Mouse (Mus musculus) midbrain, embryonic 13.5 days (tissue): ENCODE results near the gene Spag7. TPM values are rescaled to one million over a fixed set of nuclear protein-coding genes. Genes with fewer than 3 reads are reported as not detected.

Source experiments
- ATAC-seq: fragments of 200-750 bp; cut with Nextera tagmentation; 2 replicates; pipeline ENCODE4 v1.8.0; 2017; ENCODE audit warnings: mild to moderate bottlenecking, moderate TSS enrichment, moderate library complexity
- H3K27ac ChIP-seq: fragments of 300-500 bp; sonication (generic); 2 replicates; pipeline ENCODE4 v1.5.1; 2015; ENCODE audit warnings: inconsistent platforms, mild to moderate bottlenecking, moderate library complexity
- H3K27me3 ChIP-seq: fragments of 300-500 bp; sonication (generic); 2 replicates; pipeline ENCODE4 v1.6.1; 2015; ENCODE audit warnings: mild to moderate bottlenecking, inconsistent platforms
- H3K36me3 ChIP-seq: fragments of 300-500 bp; sonication (generic); 2 replicates; pipeline ENCODE4 v1.6.1; 2015; ENCODE audit warnings: mild to moderate bottlenecking, inconsistent platforms
- H3K4me1 ChIP-seq: fragments of 300-500 bp; sonication (generic); replicated peaks from 2 replicates; pipeline ENCODE4 v1.6.1; 2015; ENCODE audit warnings: inconsistent platforms
- H3K4me2 ChIP-seq: fragments of 300-500 bp; sonication (generic); replicated peaks from 2 replicates; pipeline ENCODE4 v1.6.1; 2015; ENCODE audit warnings: moderate library complexity, mild to moderate bottlenecking, inconsistent platforms
- H3K4me3 ChIP-seq: fragments of 300-500 bp; sonication (generic); replicated peaks from 2 replicates; pipeline ENCODE4 v1.5.1; 2015; ENCODE audit warnings: mild to moderate bottlenecking, inconsistent platforms
- H3K9ac ChIP-seq: fragments of 300-500 bp; sonication (generic); replicated peaks from 2 replicates; pipeline ENCODE4 v1.6.1; 2015; ENCODE audit warnings: mild to moderate bottlenecking, inconsistent platforms
- H3K9me3 ChIP-seq: fragments of 300-500 bp; sonication (generic); 2 replicates; pipeline ENCODE4 v1.6.1; 2016; ENCODE audit warnings: mild to moderate bottlenecking, inconsistent platforms
- WGBS: fragments of 180-500 bp; shearing (Covaris S2); methylation state at CpG from one replicate; pipeline ENCODE4 v1.1.7; 2015; 5-methylcytosine and 5-hydroxymethylcytosine counted together
- polyA plus RNA-seq: library from polyadenylated mRNA; unstranded; fragments of >200 nt; fragmentation: Nextera tagmentation; extraction: Ambion mirVana; gene quantifications from 2 replicates; pipeline ENCODE4 v1.2.1, GENCODE M21; 2015

Gene Spag7
- polyA plus RNA-seq, 1 experiment from 2014 or later: 180 TPM

GRCm38 (mm10) chr11:70663957-70664356 lies 5.3 kb downstream of the Spag7 start:
- H3K9ac ChIP-seq: no peak overlapping the region
- no peak overlapping the region for H3K4me2 ChIP-seq
- H3K4me1 ChIP-seq: peaks cover 17% of the 10 kb centered on the region
- H3K4me3 ChIP-seq: no peak overlapping the region
- no peak overlapping the region for H3K27ac ChIP-seq
- H3K36me3 ChIP-seq: peaks cover 55% of the 10 kb centered on the region
- WGBS: 91% methylated on average over 4 of the region's 6 CpGs
- no peaks in the 10 kb centered on the region for H3K27me3 ChIP-seq
- no peak for ATAC-seq
- no peaks in the 10 kb centered on the region for H3K9me3 ChIP-seq

- Histone ChIP-seq H3K36me3 (peaks cover 55% of the 10 kb centered on the region), H3K4me1 (peaks cover 14% of the 10 kb centered on the region)
These were observed 6.1 kb downstream of the Spag7 start for GRCm38 (mm10) chr11:70663101-70663500.

GRCm38 (mm10) chr11:70660571-70660970 lies 8.6 kb downstream of the Spag7 start:
- Histone ChIP-seq H3K36me3 (peaks cover 47% of the 10 kb centered on the region), H3K9ac (no peak overlapping the region), H3K27me3 (0 out of 2 replicates have a peak, but pooled peaks cover 3% of the 10 kb centered on the region), H3K4me3 (no peak overlapping the region), H3K9me3 (no peaks in the 10 kb centered on the region), H3K4me2 (no peak overlapping the region), H3K27ac (no peak overlapping the region), H3K4me1 (peaks cover 15% of the 10 kb centered on the region)
- WGBS: 86% methylated on average over 8 of the region's 8 CpGs
- no peak for ATAC-seq

More at GRCm38 (mm10) chr11:70663101-70663500, 6.1 kb downstream of the Spag7 start:
- no peaks in the 10 kb centered on the region for H3K27me3 ChIP-seq
- H3K27ac ChIP-seq: no peak overlapping the region
- WGBS: 85% methylated on average over 8 of the region's 8 CpGs
- no peak overlapping the region for H3K4me2 ChIP-seq
- H3K9ac ChIP-seq: no peak overlapping the region
- no peak for ATAC-seq
- H3K9me3 ChIP-seq: no peaks in the 10 kb centered on the region
- no peak overlapping the region for H3K4me3 ChIP-seq

- no peak overlapping the region for H3K4me2 ChIP-seq
- H3K9ac ChIP-seq: no peak overlapping the region
- no peak overlapping the region for H3K27ac ChIP-seq
- peaks cover 32% of the 10 kb centered on the region for H3K36me3 ChIP-seq
- H3K4me3 ChIP-seq: no peak overlapping the region
- H3K27me3 ChIP-seq: 0 out of 2 replicates have a peak, but pooled peaks cover 3% of the 10 kb centered on the region
- WGBS: 79% methylated on average over 8 of the region's 8 CpGs
- H3K4me1 ChIP-seq: peaks cover 21% of the 10 kb centered on the region
- no peaks in the 10 kb centered on the region for H3K9me3 ChIP-seq
- no peak for ATAC-seq
These were observed 10.3 kb downstream of the Spag7 start for GRCm38 (mm10) chr11:70658942-70659341.

GRCm38 (mm10) chr11:70658521-70658920 lies 10.7 kb downstream of the Spag7 start:
- ATAC-seq: no peak
- H3K4me2 ChIP-seq: no peak overlapping the region
- H3K4me1 ChIP-seq: peaks cover 21% of the 10 kb centered on the region
- H3K4me3 ChIP-seq: no peak overlapping the region
- no peak overlapping the region for H3K9ac ChIP-seq
- peaks cover 28% of the 10 kb centered on the region for H3K36me3 ChIP-seq
- 0 out of 2 replicates have a peak, but pooled peaks cover 3% of the 10 kb centered on the region for H3K27me3 ChIP-seq
- 92% methylated on average over 5 of the region's 5 CpGs for WGBS
- H3K9me3 ChIP-seq: no peaks in the 10 kb centered on the region
- H3K27ac ChIP-seq: no peak overlapping the region

GRCm38 (mm10) chr11:70657991-70658390 lies 11.2 kb downstream of the Spag7 start:
- H3K27ac ChIP-seq: no peak overlapping the region
- H3K4me2 ChIP-seq: no peak overlapping the region
- H3K27me3 ChIP-seq: 0 out of 2 replicates have a peak, but pooled peaks cover 3% of the 10 kb centered on the region
- ATAC-seq: no peak
- WGBS: 64% methylated on average over 9 of the region's 9 CpGs
- H3K9me3 ChIP-seq: no peaks in the 10 kb centered on the region
- H3K4me3 ChIP-seq: no peak overlapping the region
- peaks cover 22% of the 10 kb centered on the region for H3K36me3 ChIP-seq
- H3K4me1 ChIP-seq: peaks cover 25% of the 10 kb centered on the region
- no peak overlapping the region; the same call in 1 of the 2 replicates for H3K9ac ChIP-seq

GRCm38 (mm10) chr11:70657573-70657972 lies 11.6 kb downstream of the Spag7 start:
- no peak overlapping the region for H3K4me2 ChIP-seq
- H3K4me1 ChIP-seq: peaks cover 29% of the 10 kb centered on the region
- no peak overlapping the region; the same call in 1 of the 2 replicates for H3K9ac ChIP-seq
- WGBS: 58% methylated on average over 6 of the region's 6 CpGs
- ATAC-seq: no peak
- 0 out of 2 replicates have a peak, but pooled peaks cover 3% of the 10 kb centered on the region for H3K27me3 ChIP-seq
- no peak overlapping the region for H3K27ac ChIP-seq
- no peaks in the 10 kb centered on the region for H3K9me3 ChIP-seq
- no peak overlapping the region for H3K4me3 ChIP-seq
- peaks cover 21% of the 10 kb centered on the region for H3K36me3 ChIP-seq

GRCm38 (mm10) chr11:70656964-70657363 lies 12.3 kb downstream of the Spag7 start, which contains the start of gene Eno3:
Gene Eno3, plus strand, starts transcription at chr11:70657202.
- Histone ChIP-seq H3K4me2 (peak within 1 kb of the TSS; percentile 75), H3K36me3 (peaks cover 21% of the 10 kb centered on the region), H3K27ac (no peak within 1 kb of the TSS), H3K4me3 (peak within 1 kb of the TSS; percentile 73), H3K27me3 (0 out of 2 replicates have a peak, but pooled peaks cover 3% of the 10 kb centered on the region), H3K9ac (peak within 1 kb of the TSS; percentile 90), H3K4me1 (peaks cover 35% of the 10 kb centered on the region), H3K9me3 (no peaks in the 10 kb centered on the region)
- WGBS: 6% methylated on average over 3 of the region's 3 CpGs
- no peak for ATAC-seq

- 4% methylated on average over 16 of the region's 16 CpGs for WGBS
- Histone ChIP-seq H3K4me2 (peak overlapping the region; percentile 75), H3K4me1 (peaks cover 38% of the 10 kb centered on the region), H3K4me3 (peak overlapping the region; percentile 73), H3K9me3 (no peaks in the 10 kb centered on the region), H3K27ac (no peak overlapping the region), H3K36me3 (peaks cover 20% of the 10 kb centered on the region), H3K9ac (peak overlapping the region; percentile 90; the same call in 1 of the 2 replicates), H3K27me3 (0 out of 2 replicates have a peak, but pooled peaks cover 3% of the 10 kb centered on the region)
- ATAC-seq: no peak
These were observed 12.7 kb downstream of the Spag7 start for GRCm38 (mm10) chr11:70656456-70656927.

- WGBS: under 1% methylated on average over 61 of the region's 61 CpGs
- ATAC-seq: peak; percentile 35; the same call in 1 of the 2 replicates
These were observed 13.4 kb downstream of the Spag7 start for GRCm38 (mm10) chr11:70655571-70656455.

GRCm38 (mm10) chr11:70654923-70655570 lies 14.2 kb downstream of the Spag7 start:
- Histone ChIP-seq H3K4me1 (peaks cover 43% of the 10 kb centered on the region), H3K4me2 (peak overlapping the region; percentile 75), H3K9ac (peak overlapping the region; percentile 90), H3K27me3 (0 out of 2 replicates have a peak, but pooled peaks cover 3% of the 10 kb centered on the region), H3K4me3 (peak overlapping the region; percentile 73), H3K36me3 (peaks cover 27% of the 10 kb centered on the region), H3K27ac (peak overlapping the region; percentile 97), H3K9me3 (no peaks in the 10 kb centered on the region)
- ATAC-seq: peak; percentile 53
- 0% methylated on average over 48 of the region's 48 CpGs for WGBS

More at GRCm38 (mm10) chr11:70655571-70656455, 13.4 kb downstream of the Spag7 start:
- no peaks in the 10 kb centered on the region for H3K9me3 ChIP-seq
- 0 out of 2 replicates have a peak, but pooled peaks cover 3% of the 10 kb centered on the region for H3K27me3 ChIP-seq
- H3K9ac ChIP-seq: peak overlapping the region; percentile 90
- H3K36me3 ChIP-seq: peaks cover 25% of the 10 kb centered on the region
- peak overlapping the region; percentile 97 for H3K27ac ChIP-seq
- peak overlapping the region; percentile 73 for H3K4me3 ChIP-seq
- peaks cover 43% of the 10 kb centered on the region for H3K4me1 ChIP-seq
- peak overlapping the region; percentile 75 for H3K4me2 ChIP-seq
